Mouse (Mus musculus) mature B cell (primary cell): ENCODE measurements around the gene Sos1.

Experiments
- in situ Hi-C: fragments of 300-500 bp; cut with MboI; formaldehyde crosslinking; loops from 2 replicates; pipeline ENCODE4 v1.14.3; 2019

Gene Sos1

DNA sequence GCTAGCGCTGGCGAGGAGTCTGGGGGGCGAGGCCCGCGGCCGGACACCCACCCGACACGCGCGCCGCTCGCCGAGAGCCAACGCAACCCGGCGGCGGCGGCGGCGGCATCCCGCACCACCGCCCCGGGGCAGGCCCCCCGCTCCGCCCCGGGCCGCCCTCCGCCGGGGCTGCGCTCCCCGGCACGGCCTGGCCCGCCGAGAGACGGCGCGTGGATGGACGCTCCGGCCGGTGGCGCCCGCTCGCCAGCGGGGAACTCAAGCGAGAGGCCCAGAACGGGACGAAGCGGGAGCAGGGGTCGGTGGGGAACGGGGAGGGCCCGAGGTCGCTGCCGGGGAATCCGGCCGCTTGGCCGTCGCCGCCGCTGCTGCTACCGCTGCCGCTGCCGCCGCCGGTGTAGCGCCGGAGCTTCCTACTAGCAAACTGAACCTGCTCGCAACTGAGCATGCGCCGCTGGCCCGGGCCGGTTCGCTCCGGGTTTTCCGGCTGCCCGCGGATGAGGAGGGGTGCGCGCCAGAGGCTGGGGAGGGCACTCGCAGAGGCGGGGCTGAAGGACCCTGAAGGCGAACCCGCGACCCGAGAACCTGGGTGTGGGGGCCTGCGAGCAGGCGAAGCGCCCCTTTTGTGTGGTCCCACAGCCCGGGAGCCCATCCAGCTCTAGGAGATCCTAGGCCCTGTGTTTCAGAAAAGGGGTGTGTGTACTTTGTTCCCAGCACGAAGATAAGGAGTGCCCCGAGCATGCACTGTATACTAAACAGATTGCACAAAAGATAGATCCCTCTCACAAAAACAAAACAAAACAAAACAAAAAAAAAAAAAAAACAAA is at the start of gene Sos1:
Gene Sos1 (minus strand): TSS at position 423 of the 824 bp plus-strand sequence.
- in situ Hi-C loops, result loop anchor here (5.0 kb wide), 1 partner anchor 77 kb away; no protein-coding TSS in a partner anchor

DNA sequence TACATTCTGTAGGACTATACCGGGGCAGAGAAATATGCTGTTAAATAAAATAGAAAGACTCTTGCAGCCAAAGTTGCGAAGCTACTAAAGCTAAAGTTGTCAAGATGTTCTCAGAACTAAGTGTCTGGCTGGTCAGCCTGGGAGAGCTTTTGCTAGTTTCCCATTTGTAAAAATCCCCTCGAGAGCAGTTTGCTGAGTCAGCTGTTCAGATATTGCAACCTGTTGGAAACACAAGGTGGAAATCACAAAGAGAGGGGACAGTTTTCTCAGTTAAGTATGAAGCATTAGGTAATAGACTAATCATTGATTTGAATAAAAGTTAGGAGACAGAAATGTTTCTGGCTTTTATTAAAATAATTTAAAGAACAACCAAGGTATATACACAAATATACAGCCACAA is 43.0 kb upstream of the Sos1 start:
- in situ Hi-C loops, result no loop called here

DNA sequence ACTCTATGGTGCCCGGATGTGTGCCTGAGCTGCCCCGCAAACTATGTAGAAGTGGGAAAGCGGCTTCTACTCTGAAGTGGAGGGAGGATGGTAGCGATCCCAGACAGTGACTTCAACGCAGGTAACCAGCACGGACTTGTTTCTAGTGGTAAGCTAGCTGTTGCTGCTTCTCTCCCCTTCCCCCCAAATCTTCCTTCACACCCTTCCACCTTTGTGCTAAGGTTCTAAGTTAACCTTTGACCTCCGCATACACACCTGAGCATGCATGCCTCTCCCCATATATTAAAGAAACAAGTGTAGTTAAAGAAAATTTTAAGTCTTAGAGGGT is 41.9 kb upstream of the Sos1 start:
- in situ Hi-C loops, result no loop called here

DNA sequence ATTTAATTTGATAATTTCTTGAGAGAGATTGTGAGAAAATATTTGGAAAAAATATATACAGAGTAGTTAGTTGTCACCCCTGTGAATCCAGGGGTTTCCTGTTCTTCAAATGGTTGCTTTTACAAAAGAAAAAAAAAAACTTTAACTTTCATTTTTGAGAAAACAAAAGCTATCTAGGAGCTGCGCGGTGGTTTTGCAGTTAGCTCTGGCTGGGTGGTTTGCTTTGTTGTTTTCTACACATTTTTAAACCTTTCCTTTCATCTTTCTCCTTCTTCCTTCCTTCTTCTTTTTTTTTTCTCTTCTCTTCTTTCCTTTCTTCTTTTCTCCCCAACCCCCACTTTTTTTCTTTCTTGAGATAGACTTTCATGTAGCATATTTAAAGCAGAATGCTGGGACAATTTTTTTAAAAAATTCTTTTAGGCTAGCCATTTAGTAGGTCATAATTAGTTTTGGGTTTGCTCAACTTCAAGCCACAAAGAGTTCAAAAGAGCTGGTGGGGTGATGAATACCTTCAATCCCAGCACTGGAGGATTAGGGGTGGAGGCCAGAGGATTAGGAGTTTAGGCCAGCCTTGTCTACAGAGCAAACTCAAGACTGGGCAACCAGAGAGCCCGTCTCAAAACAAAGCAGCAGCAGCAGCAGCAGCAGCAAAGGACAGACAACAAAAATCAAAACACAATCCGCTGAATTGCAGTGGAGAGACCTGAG is 41.4 kb upstream of the Sos1 start:
- in situ Hi-C loops, result no loop called here

DNA sequence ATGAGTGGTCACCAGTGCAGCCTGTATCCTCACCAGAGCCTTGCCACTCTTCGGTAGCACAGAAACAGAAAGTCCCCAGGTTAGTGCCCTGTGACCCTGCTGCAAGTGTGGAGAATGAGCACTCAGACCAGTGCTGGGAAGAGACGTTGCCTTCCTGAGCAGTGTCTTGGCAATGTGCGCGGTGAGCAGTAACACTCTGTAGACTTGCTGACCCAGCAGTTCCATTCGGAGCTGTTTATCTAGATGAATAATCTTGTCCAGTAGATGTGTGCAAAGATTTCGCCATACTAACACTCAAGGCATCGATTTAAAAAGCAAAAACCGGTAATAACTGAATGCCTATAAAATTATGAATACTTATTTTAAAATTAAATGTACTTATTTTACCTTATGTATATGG is 40.3 kb upstream of the Sos1 start:
- in situ Hi-C loops, result no loop called here

DNA sequence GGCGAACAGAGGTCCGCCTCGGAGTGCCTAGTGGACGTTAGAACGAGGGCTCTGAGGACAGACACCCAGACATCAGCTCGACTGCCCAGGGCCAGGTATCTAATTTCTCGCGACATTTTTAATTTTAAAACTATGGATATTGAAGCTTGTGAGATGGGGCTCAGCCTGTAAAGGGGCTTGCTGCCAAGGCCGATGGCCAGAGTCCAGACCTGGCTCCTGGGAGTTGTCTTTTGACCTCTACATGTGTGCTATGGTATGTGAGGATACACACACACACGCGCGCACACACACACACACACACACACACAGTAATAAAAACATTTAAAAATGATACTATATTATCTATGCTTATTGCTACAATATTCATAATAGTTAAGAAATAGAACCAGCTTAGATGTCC is 38.6 kb upstream of the Sos1 start:
- in situ Hi-C loops, result no loop called here

DNA sequence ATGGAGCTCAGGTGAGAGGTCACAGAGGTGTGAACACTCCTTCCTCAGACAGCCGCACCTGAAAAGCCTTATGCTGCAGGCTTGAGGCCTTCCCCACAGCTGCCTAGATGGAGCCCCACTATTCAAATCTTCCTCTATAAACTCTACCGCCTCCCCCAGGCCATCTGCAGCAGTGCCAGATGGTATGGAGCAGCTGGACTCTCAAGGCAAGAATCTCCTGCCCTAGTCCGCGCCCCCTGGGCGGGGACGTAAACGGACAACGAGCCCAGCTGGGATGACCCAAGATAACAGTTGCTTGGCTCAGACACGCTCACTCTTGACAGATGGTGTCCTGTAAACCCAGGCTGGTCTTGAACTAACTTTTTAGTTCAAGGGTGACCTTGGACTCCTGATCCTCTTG is 37.0 kb upstream of the Sos1 start:
- in situ Hi-C loops, result no loop called here

DNA sequence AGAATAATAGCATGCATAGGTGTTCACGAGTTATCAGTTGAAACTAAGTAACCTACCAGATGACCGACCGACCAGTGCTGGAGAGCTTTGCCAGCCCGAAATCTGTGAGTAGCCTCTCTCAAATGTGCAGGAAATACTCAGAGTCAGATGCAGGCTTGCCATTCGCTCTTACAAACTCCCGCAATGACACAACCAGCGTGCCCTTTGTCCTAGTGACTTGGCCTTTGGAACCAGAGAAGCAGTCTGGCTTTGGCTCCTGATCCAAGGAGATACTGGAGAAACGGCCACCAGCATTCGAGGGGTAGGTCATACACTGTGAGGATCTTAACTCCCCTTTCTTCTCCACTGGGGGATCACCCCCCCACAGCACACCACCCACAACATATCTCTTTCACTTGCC is 35.7 kb upstream of the Sos1 start:
- in situ Hi-C loops, result no loop called here

DNA sequence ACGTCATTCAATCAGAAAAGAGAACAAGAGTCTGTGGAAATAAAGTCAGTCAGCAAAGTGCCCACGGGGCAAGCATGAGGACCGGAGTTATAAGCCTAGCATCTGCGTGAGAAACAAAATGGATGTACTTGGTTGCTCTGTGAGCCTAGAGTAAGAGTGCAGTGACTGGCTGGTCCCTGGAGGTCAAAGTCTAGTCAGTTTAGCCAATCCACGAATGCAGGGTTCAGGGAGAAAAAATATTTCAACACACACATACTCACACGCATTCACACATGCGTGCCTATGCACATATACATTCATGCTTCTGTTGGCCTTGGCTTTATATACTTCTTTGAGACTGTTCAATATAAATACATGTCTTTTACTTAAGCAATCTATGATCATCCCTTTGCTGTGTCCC is 35.3 kb upstream of the Sos1 start:
- in situ Hi-C loops, result no loop called here

DNA sequence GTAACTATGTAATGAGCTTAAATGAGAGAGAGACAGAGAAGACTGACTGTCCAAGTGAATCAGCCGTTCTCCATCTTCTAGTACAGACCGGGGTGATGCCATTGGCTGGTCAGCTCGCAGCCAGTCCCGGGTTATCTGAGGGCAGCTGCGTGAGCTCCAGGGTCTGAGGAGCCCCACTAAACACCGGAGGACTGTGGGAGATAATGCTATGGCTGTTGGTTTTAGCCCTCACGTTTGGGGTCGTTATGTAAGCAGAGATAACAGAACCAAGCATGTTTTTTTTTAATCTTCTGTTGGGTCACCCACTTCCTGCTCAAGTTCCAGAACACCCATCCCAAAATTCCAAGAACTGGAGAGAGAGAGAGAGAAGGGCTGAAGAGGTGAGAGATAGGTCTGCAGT is 33.5 kb upstream of the Sos1 start:
- in situ Hi-C loops, result no loop called here

DNA sequence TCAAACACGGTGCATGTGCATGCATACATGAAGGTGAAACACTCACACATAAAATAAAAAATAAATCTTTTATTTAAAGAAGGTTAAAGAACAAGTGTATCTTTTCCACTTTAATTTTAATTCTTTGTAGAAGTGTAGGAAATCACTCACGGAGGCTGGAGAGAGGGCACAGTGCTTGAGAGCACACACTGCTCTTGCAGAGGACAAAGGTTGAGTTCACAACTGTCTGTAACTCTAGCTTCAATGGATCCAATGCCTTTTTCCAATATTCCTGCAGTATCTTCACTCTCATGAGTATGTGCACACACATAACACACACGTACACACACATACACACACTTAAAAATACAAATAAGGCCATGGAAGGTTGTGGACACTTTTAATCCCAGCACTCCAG is 30.2 kb upstream of the Sos1 start:
- in situ Hi-C loops, result no loop called here

DNA sequence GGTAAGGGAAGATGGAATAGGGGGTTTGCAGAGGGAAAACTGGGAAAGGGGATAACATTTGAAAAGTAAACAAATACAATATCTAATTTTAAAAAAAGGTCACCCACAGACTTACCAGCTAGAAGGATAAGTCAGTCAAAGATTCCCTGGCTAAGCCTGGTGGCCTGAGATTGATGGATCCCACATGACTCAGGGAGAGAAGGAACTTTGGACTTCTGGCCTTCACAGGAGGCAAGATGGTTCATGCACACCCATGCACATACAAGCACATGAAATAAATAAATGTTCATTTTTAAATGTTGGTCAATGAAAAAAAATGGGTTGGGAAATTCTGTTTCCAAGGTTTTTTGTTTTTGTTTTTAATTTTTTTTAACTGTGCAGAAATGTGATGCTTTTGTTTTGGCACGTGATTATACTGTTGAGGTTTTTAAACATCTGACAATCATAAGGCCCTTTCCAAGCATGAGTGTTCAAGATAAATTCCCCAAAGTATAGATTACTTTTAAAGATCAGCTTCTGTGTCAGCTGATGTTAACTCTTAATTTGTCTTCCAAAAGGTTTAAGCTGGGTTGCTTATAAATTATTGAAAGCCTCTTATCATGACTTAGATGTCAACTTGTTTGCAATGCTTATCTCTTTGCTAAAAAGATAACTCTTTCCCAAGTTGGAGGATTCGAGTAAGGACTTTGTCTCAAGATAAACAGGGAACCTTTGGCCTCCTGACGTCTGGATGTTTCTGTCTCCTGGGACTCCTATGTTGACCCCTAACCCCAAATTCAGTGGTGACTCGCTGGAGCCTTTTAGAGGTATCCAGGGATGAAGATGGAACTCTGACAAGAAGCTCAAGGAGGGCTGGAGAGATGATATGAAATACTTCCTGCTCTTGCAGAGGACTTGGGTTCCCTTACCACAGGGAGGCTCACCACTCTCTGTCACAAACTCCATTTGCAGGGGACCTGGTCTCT is 29.5 kb upstream of the Sos1 start:
- in situ Hi-C loops, result no loop called here

DNA sequence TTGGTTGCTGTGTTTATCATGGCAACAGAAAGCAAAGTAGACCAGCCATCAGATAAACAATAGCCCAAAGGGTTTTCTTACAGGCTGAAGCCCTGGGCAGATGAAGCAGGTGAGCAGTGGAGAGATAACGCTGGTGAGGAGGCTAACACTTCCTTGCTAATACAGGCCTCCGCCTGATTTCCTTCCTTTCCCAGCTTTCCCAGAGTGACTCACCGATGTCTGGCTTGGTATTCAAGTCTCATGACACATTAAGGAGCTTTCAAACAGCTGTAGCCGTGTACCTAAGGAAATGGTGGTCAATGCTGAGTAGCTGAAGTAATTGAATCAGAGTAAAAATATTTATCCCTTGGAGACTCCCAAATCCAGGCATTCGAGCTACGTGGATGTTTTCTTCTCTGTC is 25.5 kb upstream of the Sos1 start:
- in situ Hi-C loops, result no loop called here

DNA sequence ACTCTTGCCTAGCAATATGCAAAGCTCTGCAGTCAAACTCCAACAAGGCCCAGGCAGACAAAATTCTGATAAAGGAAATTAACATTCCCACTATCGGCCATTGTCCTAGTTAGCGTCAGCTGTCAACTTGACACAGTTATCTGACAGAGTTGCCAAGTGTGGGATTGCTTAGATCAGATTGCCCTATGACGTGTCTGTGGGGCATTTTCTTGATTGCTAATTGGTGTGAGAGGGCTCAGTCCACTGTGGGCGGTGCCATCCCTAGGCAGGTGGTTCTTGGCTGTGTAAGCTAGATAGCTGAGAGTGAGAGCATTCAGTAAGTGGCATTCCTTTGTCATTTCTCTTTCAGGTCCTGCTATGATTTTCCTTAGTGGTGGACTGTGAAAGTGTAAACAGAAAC is 25.1 kb upstream of the Sos1 start:
- in situ Hi-C loops, result no loop called here

DNA sequence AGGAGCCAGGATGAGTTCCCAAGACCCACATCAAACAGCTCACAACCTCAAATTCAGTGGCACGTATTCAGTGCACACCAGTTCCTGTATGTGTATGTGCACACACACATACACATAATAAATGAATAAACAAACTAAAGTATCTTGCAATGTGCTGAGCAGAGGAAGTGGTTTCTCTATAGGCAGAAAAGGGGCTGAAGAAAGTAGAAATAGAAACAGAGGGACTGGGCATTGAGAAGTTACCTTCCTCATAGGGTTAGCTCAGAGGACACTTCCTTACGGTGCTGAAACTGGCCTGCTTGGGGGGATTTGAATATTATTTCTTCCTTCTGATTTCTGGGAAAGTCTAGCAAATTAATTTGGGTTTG is 21.5 kb upstream of the Sos1 start:
- in situ Hi-C loops, result no loop called here

DNA sequence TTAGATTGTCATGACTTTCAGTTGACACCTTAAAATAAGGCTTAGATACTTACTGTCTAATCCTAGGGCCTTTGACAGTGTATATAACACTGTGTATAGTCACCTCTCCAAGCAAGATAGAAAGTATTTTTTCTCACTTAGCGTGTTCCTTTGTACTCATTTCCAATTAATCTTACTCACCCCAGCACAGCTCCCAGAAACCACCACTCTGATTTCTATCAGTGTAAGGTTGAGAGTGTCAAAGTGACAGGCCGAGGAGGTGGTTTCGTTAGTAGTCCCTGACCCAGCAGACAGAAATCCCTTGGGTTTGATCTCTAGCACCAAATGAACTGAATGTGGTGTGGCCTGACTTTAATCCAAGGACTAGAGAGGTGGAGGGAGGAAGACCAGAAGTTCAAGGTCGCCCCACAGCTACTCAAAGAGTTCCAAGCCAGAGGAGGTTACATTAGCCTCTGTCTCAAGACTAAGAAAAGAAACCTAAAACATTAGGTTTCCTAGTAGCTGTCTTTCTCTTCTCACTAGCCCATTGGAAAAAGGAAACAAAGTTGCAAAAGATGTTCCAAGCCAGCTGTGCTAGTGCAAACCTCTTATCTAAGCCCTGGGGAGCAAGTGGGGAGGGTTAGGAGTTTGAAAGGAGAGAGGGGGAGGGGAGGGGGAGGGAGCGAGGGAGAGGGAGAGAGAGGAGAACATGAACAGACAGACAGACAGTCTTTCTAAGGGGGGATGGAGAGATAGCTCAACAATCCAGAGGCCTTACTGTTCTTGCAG is 21.0 kb upstream of the Sos1 start:
- in situ Hi-C loops, result no loop called here

DNA sequence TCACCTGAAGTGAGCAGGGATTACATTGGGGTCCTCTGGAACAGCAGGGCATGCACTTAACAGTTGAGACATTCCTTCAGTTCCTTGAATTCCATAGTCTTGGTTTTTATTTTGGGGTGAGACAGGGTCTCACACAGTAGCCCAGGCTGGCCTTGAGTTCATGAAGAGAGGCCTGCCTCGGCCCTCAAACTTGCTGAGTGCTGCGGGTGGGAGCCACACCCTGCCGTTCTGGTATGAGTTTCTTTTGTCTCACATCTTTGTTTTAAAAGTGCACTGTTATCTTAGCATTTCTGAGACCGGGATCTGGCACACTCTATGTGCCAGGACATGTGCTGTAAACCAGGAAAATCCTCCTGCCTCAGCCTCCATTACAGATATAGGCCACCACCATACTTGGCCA is 19.8 kb upstream of the Sos1 start:
- in situ Hi-C loops, result no loop called here

DNA sequence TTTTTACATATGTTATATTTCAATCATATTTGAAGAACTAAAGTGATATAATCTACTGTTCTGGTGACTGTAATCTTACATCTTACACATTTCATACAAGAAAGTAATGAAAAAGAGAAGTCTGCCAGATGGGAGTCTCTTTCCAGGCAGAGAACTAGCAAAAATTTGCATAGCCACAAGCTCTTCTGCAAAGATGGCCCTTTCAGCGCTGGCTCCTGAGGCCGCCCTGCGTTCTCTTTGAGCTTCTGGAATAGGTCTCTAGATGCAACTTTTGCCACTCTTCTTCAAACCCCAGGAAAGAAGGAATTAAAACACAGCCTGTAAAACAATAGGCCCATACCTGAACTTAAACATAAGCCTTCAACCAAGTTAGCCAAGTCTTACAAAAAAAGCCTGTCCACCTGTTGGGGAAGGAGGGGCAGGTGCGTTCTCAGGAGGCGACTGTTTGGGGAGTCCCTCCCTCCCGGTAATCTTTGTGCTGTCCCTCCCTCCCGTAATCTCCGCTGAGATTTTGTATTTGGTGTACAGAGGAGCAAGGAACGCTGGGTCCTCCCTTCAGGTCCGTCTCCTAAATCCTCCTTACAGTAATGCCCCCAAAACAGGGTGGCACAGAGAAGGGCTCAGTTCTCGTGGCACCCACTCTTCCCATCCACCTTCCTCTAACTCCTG is 18.5 kb upstream of the Sos1 start:
- in situ Hi-C loops, result no loop called here

DNA sequence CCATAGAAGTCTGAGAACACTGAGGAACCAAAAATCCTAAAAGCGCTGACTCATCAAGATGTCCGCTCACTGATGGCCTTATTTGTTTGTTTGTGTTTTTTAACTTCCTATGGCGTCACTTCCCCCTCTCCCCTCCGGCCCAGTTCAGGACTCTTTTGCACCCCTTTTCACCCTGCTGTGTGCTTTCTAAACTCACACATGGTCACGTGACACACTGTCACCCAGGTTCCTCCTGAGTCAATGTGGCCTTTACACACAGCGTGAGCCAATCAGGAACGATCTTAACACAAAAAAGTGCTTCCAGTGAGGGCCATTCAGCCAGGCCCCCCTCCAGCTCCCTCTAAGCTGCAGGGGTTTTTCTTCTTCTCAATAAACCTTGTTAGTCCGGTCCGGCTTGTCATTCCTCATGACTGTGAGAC is 16.9 kb upstream of the Sos1 start:
- in situ Hi-C loops, result no loop called here

DNA sequence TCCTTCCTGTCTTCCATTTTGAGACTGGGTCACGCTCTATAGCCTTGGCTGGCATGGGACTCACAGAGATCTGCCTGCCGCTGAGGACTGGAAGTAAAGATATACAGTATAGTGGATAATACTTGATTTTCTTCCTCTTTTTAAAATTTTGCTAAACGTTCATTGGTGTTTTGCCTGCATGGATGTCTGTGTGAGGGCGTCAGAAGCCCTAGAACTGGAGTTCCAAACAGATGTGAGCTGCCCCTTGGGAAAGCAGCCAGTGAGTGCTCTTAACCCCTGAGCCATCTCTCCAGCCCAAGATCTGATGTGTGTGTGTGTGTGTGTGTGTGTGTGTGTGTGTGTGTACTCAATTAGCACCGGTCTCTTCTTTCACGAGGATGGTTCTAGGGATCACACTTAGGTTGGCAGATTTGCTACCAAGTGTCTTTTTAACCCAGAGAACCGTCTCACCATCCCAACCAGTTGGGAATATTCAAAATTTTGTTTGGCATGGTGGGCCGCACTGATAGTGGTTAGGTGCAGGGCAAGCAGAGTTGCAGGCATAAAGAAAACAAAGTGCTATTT is 16.4 kb upstream of the Sos1 start:
- in situ Hi-C loops, result no loop called here

DNA sequence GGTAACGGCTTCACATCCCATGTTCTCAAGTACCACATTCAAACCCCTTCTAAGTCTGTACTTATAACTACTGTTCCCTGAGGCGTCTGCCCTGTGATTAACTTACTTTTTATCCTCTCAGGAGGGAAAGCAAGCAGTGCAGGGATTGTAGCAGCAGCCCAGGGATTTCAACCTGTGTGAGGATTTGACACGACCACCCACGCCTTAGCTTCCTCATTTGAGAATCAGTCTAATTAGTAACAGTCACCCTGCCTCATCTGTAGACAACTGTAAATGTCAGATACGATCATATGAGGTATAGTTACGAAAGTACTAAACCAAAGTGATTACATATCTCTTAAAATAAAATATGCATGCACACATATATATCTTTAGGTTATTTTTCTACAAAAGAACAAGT is 15.9 kb upstream of the Sos1 start:
- in situ Hi-C loops, result no loop called here
